Mouse (Mus musculus): ENCODE results near the gene Evl. TPM values are rescaled to one million over a fixed set of nuclear protein-coding genes. Genes with fewer than 3 reads are reported as not detected.

The Evl gene
- polyA plus RNA-seq, 1 experiment from 2014 or later: 41.6 TPM

DNA sequence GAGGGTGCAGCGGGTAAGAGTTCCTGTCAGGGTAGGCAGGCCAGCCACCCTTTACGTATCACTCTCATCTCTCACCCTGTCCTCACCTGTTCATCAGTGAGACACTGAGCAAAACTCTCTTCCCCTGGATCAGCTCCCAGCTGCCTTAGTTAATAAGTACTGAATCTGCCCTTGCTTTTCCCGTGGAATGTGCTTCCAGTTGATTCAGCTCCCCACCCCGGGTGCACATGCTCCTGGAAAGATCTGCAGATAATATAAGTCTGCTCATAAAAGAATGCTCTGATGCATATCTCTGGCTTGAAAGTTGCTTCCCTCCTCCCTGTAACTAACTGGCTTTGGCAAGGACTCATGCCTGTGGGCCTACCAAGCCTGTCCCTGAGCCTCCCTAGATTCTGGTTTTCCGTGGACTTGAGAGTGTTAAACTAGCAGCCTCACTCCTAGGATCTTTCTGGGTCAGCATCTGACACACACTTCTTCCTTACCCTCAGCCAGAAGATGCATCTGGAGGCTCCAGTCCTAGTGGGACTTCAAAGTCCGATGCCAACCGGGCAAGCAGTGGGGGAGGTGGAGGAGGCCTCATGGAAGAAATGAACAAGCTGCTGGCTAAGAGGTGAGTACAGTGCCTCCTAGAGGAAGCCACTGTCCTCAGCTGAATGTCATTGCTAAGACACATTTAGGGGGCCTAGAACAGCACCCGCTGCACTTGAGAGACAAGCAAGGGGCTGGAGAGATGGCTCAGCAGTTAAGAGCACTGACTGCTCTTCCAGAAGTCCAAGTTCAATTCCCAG lies 121.3 kb downstream of the Evl start:
- WGBS: 58% methylated on average over 8 of the region's 8 CpGs
- Histone ChIP-seq H3K27me3 (ENCODE audit: control insufficient read depth, insufficient read depth, low read depth, low read length) (no peaks in the 10 kb centered on the region), H3K4me2 (ENCODE audit: low read depth, low read length) (no peak overlapping the region), H3K9me3 (ENCODE audit: control insufficient read depth, low read length) (no peaks in the 10 kb centered on the region), H3K36me3 (ENCODE audit: control insufficient read depth, insufficient read depth, low read length) (peaks cover 39% of the 10 kb centered on the region), H3K4me3 (ENCODE audit: low read length) (no peak overlapping the region), H3K4me1 (replicated peaks; ENCODE audit: control insufficient read depth, insufficient read depth, low read length) (peaks cover 2% of the 10 kb centered on the region; the same call in 1 of the 2 replicates), H3K27ac (ENCODE audit: low read length) (peak overlapping the region; percentile 11; the same call in 1 of the 2 replicates), H3K9ac (ENCODE audit: low read length) (no peak overlapping the region)
- peak; percentile 37 for ATAC-seq (ENCODE audit: low read depth)

DNA sequence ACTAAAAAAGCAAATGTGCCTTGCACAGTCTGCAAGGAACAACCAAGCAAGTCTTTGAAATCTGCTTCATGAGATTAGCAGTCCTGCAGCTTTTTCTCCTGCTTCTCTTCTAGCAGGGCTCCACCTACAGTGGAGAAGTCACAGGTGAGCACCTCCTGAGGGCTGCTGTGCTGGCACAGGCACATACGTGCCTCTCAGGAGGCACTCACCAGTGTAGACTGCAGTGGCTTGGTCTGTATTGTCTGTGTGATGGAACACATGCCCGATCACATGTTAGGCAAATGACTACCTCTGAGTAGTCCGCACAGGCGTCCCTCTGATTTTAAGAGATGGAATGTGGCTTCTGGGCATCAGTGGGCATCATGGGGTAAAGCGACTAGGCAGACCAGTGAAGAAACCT lies 122.6 kb downstream of the Evl start:
- H3K4me1 ChIP-seq (replicated peaks; ENCODE audit: control insufficient read depth, insufficient read depth, low read length): peaks cover 2% of the 10 kb centered on the region; the same call in 1 of the 2 replicates
- ATAC-seq (ENCODE audit: low read depth): no peak
- no peaks in the 10 kb centered on the region for H3K27me3 ChIP-seq (ENCODE audit: control insufficient read depth, insufficient read depth, low read depth, low read length)
- H3K4me2 ChIP-seq (ENCODE audit: low read depth, low read length): no peak overlapping the region
- no peak overlapping the region for H3K27ac ChIP-seq (ENCODE audit: low read length)
- H3K9me3 ChIP-seq (ENCODE audit: control insufficient read depth, low read length): no peaks in the 10 kb centered on the region
- no peak overlapping the region for H3K9ac ChIP-seq (ENCODE audit: low read length)
- peaks cover 45% of the 10 kb centered on the region for H3K36me3 ChIP-seq (ENCODE audit: control insufficient read depth, insufficient read depth, low read length)
- 90% methylated on average over 5 of the region's 5 CpGs for WGBS
- H3K4me3 ChIP-seq (ENCODE audit: low read length): no peak overlapping the region

- Histone ChIP-seq H3K27ac (ENCODE audit: low read length) (no peak overlapping the region), H3K27me3 (ENCODE audit: control insufficient read depth, insufficient read depth, low read depth, low read length) (no peaks in the 10 kb centered on the region), H3K4me2 (ENCODE audit: low read depth, low read length) (no peak overlapping the region), H3K9me3 (ENCODE audit: control insufficient read depth, low read length) (no peaks in the 10 kb centered on the region), H3K4me1 (replicated peaks; ENCODE audit: control insufficient read depth, insufficient read depth, low read length) (peaks cover 2% of the 10 kb centered on the region; the same call in 1 of the 2 replicates), H3K36me3 (ENCODE audit: control insufficient read depth, insufficient read depth, low read length) (peaks cover 50% of the 10 kb centered on the region), H3K9ac (ENCODE audit: low read length) (no peak overlapping the region), H3K4me3 (ENCODE audit: low read length) (no peak overlapping the region)
- WGBS: 73% methylated on average over 4 of the region's 4 CpGs
- ATAC-seq (ENCODE audit: low read depth): no peak
Observed at GRCm38 (mm10) chr12:108678366-108678765, 123.8 kb downstream of the Evl start.

DNA sequence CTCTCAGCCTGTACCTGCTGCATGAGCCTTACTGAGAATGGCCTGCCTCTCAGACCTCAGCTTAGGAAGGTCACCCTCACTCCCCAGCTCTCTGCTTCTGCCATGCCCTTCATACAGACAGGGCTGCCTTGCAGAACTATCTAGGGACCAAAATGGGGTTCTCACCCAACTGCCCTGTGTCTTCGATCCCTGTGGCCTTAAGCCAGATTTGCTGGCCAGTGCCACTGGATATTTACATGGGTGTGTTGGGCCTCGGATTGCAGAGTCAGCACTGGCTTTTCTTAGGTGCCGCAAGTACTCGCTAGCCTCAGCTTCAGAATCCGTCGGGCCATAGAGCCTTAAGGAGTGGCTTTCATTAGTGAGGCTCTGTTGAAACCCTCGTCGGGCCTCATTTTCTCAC lies 126.3 kb downstream of the Evl start:
- Histone ChIP-seq H3K36me3 (ENCODE audit: control insufficient read depth, insufficient read depth, low read length) (peaks cover 55% of the 10 kb centered on the region), H3K4me1 (replicated peaks; ENCODE audit: control insufficient read depth, insufficient read depth, low read length) (peaks cover 2% of the 10 kb centered on the region; the same call in 1 of the 2 replicates), H3K27ac (ENCODE audit: low read length) (no peak overlapping the region), H3K4me3 (ENCODE audit: low read length) (no peak overlapping the region), H3K9ac (ENCODE audit: low read length) (no peak overlapping the region), H3K27me3 (ENCODE audit: control insufficient read depth, insufficient read depth, low read depth, low read length) (no peaks in the 10 kb centered on the region), H3K4me2 (ENCODE audit: low read depth, low read length) (no peak overlapping the region), H3K9me3 (ENCODE audit: control insufficient read depth, low read length) (no peaks in the 10 kb centered on the region)
- WGBS: 89% methylated on average over 8 of the region's 8 CpGs
- ATAC-seq (ENCODE audit: low read depth): no peak

DNA sequence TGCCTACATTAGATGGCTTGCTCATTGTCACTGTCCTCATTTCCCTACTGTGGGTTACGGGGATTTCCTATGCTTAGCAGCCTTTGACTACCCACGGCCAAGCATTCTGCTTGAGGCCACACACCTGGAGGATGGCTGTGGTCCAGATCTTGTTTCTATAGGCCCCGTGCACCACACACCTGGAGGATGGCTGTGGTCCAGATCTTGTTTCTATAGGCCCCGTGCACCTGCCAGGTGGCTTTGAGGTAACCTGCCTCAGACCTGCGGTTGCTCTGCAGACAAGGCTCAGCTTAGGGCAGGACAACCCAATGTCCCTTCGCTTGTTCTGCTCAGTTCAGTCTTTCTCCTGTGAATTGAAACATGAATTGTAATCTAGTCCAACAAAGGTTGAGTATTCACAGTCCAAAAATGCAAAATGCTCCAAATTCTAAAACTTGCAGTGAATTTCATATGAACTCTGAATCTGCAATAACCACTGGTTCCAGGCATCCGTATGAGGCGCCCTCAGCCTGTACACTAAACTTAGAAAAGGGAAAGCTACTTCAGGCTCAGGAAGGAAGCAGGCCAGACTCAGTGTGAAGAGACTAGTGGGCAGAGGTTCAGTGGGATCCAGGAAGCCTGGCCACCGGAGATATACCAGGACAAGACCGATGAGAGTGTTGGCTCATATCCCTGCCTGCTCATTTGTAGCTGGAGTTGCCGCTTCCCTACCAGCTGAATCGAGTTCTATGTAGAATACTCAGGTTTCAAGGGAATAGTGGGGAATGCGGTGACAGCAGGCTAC lies 127.9 kb downstream of the Evl start:
- H3K4me2 ChIP-seq (ENCODE audit: low read depth, low read length): no peak overlapping the region
- no peak overlapping the region for H3K9ac ChIP-seq (ENCODE audit: low read length)
- H3K27me3 ChIP-seq (ENCODE audit: control insufficient read depth, insufficient read depth, low read depth, low read length): no peaks in the 10 kb centered on the region
- no peak overlapping the region for H3K4me3 ChIP-seq (ENCODE audit: low read length)
- no peaks in the 10 kb centered on the region for H3K4me1 ChIP-seq (replicated peaks; ENCODE audit: control insufficient read depth, insufficient read depth, low read length)
- 82% methylated on average over 13 of the region's 13 CpGs for WGBS
- H3K27ac ChIP-seq (ENCODE audit: low read length): no peak overlapping the region
- ATAC-seq (ENCODE audit: low read depth): peak; percentile 32; the same call in 1 of the 2 replicates
- no peaks in the 10 kb centered on the region for H3K9me3 ChIP-seq (ENCODE audit: control insufficient read depth, low read length)
- peaks cover 53% of the 10 kb centered on the region for H3K36me3 ChIP-seq (ENCODE audit: control insufficient read depth, insufficient read depth, low read length)

DNA sequence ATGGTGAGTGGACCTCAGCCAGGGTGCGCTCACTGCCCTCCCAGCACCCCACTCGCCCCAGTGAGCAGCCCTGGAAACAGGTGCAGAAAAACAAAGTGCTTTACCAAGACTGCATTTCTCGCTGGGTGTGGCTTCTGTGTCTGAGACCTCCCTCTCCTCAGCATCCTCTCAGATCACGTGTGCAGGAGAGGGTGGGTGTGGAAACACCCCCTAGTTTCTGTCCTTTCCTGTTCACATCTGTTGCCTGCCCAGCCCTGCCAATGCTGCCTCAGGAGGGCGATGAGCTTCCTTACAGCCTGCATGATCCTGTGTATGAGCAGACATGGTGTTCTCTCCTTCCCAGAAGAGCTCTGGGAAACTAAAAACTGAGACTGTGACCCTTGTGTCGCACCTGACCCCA lies 131.9 kb downstream of the Evl start:
- Histone ChIP-seq H3K4me3 (ENCODE audit: low read length) (no peak overlapping the region), H3K9ac (ENCODE audit: low read length) (no peak overlapping the region), H3K4me1 (replicated peaks; ENCODE audit: control insufficient read depth, insufficient read depth, low read length) (no peaks in the 10 kb centered on the region), H3K4me2 (ENCODE audit: low read depth, low read length) (no peak overlapping the region), H3K36me3 (ENCODE audit: control insufficient read depth, insufficient read depth, low read length) (peaks cover 31% of the 10 kb centered on the region), H3K27me3 (ENCODE audit: control insufficient read depth, insufficient read depth, low read depth, low read length) (no peaks in the 10 kb centered on the region), H3K9me3 (ENCODE audit: control insufficient read depth, low read length) (no peaks in the 10 kb centered on the region), H3K27ac (ENCODE audit: low read length) (peak overlapping the region; percentile 4; the same call in 1 of the 2 replicates)
- WGBS: 67% methylated on average over 6 of the region's 6 CpGs
- no peak for ATAC-seq (ENCODE audit: low read depth)

DNA sequence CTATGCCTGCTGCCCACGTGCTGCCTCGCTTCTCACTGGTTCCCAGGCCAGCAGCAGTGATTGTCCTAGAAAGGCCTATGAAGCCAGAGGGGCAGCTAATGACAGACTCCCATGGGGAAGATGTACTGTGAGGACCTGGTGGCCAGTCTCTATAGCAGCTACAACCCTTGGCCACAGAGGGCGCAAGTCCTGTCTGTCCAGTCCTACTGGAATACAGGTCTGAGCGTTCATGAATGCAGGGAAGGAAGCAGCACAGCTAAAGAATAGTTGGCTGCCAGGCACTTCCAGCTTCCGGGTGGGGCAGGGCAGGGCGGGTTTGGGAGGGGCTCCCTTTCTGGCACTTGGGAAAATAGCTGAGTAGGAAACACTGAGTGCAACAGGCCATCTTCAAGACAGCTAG lies 132.4 kb downstream of the Evl start:
- H3K27ac ChIP-seq (ENCODE audit: low read length): peak overlapping the region; percentile 4; the same call in 1 of the 2 replicates
- no peak overlapping the region for H3K4me2 ChIP-seq (ENCODE audit: low read depth, low read length)
- ATAC-seq (ENCODE audit: low read depth): 0 out of 2 replicates have a peak, but pooled peaks have one; percentile 29
- H3K4me3 ChIP-seq (ENCODE audit: low read length): no peak overlapping the region
- H3K27me3 ChIP-seq (ENCODE audit: control insufficient read depth, insufficient read depth, low read depth, low read length): no peaks in the 10 kb centered on the region
- WGBS: 58% methylated on average over 6 of the region's 6 CpGs
- no peak overlapping the region for H3K9ac ChIP-seq (ENCODE audit: low read length)
- peaks cover 26% of the 10 kb centered on the region for H3K36me3 ChIP-seq (ENCODE audit: control insufficient read depth, insufficient read depth, low read length)
- no peaks in the 10 kb centered on the region for H3K4me1 ChIP-seq (replicated peaks; ENCODE audit: control insufficient read depth, insufficient read depth, low read length)
- H3K9me3 ChIP-seq (ENCODE audit: control insufficient read depth, low read length): no peaks in the 10 kb centered on the region

- H3K9me3 ChIP-seq (ENCODE audit: control insufficient read depth, low read length): no peaks in the 10 kb centered on the region
- 0 out of 2 replicates have a peak, but pooled peaks have one; percentile 10 for ATAC-seq (ENCODE audit: low read depth)
- H3K4me1 ChIP-seq (replicated peaks; ENCODE audit: control insufficient read depth, insufficient read depth, low read length): no peaks in the 10 kb centered on the region
- H3K27ac ChIP-seq (ENCODE audit: low read length): no peak overlapping the region
- H3K4me3 ChIP-seq (ENCODE audit: low read length): no peak overlapping the region
- no peaks in the 10 kb centered on the region for H3K27me3 ChIP-seq (ENCODE audit: control insufficient read depth, insufficient read depth, low read depth, low read length)
- no peak overlapping the region for H3K9ac ChIP-seq (ENCODE audit: low read length)
- H3K36me3 ChIP-seq (ENCODE audit: control insufficient read depth, insufficient read depth, low read length): peaks cover 10% of the 10 kb centered on the region
- no peak overlapping the region for H3K4me2 ChIP-seq (ENCODE audit: low read depth, low read length)
- 62% methylated on average over 9 of the region's 9 CpGs for WGBS
Observed at GRCm38 (mm10) chr12:108689167-108689566, 134.6 kb downstream of the Evl start.

DNA sequence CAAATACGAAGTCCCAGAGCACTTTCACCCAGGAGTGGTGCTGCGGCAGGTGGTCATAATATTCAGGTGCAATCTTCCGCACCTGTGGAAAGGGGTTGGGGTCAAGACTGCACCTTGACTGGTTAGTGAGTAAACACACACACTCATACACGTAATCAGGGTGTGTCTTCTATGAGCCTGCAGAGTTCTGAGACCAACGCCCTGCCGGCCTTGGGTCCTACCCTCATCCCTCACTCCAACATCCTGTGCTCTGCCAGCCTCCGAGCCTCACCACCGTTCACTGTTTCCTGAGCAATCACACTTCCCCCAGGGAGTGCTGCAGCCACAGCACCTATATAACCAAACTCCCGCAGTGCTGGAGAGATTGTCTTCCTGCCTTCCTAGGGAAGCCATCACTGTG lies 136.0 kb downstream of the Evl start:
- no peak overlapping the region for H3K4me3 ChIP-seq (ENCODE audit: low read length)
- ATAC-seq (ENCODE audit: low read depth): no peak
- peaks cover 4% of the 10 kb centered on the region; the same call in 1 of the 2 replicates for H3K36me3 ChIP-seq (ENCODE audit: control insufficient read depth, insufficient read depth, low read length)
- no peak overlapping the region for H3K4me2 ChIP-seq (ENCODE audit: low read depth, low read length)
- H3K9ac ChIP-seq (ENCODE audit: low read length): no peak overlapping the region
- H3K27ac ChIP-seq (ENCODE audit: low read length): no peak overlapping the region
- no peaks in the 10 kb centered on the region for H3K27me3 ChIP-seq (ENCODE audit: control insufficient read depth, insufficient read depth, low read depth, low read length)
- no peaks in the 10 kb centered on the region for H3K9me3 ChIP-seq (ENCODE audit: control insufficient read depth, low read length)
- WGBS: 57% methylated on average over 9 of the region's 9 CpGs
- H3K4me1 ChIP-seq (replicated peaks; ENCODE audit: control insufficient read depth, insufficient read depth, low read length): no peaks in the 10 kb centered on the region
